Mouse (Mus musculus) brain, embryonic 14.5 days (tissue): ENCODE results near the gene Dab1.

Experiments
- CTCF ChIP-seq: fragments of 200-500 bp; IDR thresholded peaks from 2 replicates; pipeline ENCODE4 v1.5.1; 2012; ENCODE audit warnings: inconsistent platforms, mild to moderate bottlenecking, moderate library complexity, borderline replicate concordance; ENCODE audit not compliant: insufficient read depth, insufficient read length; ENCODE audit errors: extremely low read depth
- POLR2A ChIP-seq: fragments of 200-500 bp; IDR thresholded peaks from 2 replicates; pipeline ENCODE4 v1.6.1; 2012; ENCODE audit warnings: mild to moderate bottlenecking, inconsistent platforms, borderline replicate concordance; ENCODE audit not compliant: poor library complexity, insufficient read depth, insufficient read length, severe bottlenecking; ENCODE audit errors: extremely low read depth

GRCm38 (mm10) chr4:104186311-104186710 lies 567.2 kb downstream of the Dab1 start:
- no peak for TF ChIP-seq POLR2A
- TF ChIP-seq CTCF, result no peak
